Mouse (Mus musculus): ENCODE results near the gene Nkapl.
A peak's percentile ranks its signal among the peaks of the same experiment; 100 is the strongest.

Nkapl gene

DNA sequence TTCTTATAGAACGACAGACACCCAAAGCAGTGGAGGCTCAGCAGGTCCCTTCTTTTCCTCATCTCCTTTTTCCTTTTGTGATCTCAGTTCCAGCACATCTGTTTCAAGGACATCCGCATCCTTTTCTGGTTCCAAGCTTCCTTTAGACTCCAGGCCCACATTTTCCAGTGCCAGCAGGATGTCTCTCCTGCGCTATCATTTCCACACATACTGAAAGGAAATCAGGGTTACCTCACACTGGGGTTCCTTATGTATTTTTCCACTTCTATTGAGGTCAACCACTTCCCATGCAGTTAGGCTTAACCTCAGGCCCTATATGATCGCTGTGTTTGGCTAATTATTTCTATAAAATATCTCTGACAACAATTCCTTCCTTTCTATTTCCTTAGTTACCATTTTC lies 32.8 kb downstream of the Nkapl start:
- DNase-seq (ENCODE audit: low read depth, low spot score) = no peak

DNA sequence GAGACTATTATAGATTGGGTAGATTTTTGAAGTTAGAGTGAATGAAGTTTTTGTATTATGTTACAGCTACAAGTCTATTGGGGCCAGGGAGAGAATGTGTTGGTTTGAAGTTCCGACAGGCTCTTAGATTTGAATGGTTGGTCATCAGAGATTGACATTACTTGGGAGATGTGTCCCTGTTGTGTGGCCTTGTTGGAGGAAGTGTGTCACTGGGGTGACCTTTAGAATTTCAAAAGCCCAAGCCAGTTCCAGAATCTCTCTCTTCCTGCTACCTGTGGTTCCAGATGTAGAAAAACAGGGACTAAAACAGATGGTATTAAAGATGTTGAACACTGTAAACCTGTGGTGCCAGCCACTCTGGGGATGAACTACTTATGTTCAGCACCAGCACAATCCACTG lies 40.7 kb downstream of the Nkapl start:
- no peak for DNase-seq (ENCODE audit: low read depth, low spot score)

DNA sequence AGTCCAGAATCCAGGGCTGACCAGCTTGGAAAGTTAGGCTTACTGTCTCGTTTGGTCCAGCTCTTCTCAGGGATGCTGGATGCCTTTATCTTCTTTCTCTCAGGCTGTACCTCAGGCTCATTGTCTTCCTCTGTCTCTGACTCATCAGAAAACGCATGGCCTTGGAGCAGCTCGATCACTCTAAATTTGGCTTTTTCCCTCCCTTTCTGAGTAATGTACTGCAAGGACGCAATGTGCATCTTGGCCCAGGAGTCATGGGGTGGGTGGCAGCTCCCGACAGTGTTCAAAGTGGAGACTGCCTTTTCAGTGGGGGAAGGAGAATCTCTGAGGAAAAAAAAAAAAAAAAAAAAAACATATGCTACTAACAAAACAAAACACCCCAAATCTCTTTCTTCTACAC lies 45.0 kb downstream of the Nkapl start:
- DNase-seq (ENCODE audit: low read depth, low spot score) = peak; percentile 81

DNA sequence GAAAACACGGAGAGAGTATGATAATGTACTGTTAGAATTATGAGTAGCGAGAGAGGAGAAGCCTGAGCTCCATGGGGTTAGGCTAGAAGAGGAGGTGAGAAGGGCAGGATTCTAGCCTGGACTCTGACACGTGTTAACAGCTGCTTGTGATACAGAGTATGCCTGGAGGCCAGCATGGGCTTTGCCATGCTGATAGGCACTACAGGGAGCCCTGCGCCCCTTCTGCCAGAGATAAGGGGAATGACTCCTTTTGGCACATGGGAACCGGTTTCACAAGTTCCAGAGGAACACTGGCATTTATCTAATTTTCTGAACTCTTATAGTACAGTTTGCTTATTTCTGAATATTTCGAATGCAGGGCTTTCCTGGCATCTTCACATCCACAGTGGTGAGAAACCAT lies 49.4 kb downstream of the Nkapl start:
- no peak for DNase-seq (ENCODE audit: low read depth, low spot score)

DNA sequence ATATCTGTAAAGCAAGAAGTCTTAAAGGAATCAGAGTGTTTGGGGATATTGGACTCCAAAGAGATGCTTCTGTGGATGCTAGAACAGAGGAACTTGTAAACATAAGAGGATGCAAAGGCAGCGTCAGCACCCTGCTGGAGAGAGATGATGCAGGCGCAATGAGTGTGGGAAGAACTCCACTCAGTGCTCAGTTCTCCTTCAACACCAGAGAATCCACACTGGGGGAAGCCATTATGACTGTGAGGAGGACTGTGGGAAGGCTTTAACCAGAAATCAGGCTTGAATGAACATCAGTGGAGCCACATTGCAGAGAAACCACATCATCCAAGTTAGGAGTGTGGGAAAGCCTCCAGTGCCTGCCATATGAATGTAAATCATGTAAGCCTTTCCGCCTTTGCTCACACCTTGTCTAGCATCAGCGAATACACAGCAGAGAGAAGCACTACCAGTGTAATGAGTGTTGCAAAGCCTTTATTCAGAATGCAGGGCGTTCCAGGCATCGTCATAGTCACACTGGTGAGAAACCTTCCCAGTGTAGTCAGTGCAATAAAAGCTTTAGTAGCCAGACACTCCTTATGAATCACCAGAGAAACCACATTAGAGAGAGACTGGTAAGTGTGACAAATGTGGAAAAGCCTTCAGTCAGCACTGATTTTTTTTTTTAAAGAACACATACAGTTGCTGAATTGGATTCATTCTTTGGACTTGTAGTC lies 50.9 kb downstream of the Nkapl start:
- peak; percentile 66 for DNase-seq (ENCODE audit: low read depth, low spot score)
